Mouse (Mus musculus): ENCODE data around the gene Babam2.

DNA sequence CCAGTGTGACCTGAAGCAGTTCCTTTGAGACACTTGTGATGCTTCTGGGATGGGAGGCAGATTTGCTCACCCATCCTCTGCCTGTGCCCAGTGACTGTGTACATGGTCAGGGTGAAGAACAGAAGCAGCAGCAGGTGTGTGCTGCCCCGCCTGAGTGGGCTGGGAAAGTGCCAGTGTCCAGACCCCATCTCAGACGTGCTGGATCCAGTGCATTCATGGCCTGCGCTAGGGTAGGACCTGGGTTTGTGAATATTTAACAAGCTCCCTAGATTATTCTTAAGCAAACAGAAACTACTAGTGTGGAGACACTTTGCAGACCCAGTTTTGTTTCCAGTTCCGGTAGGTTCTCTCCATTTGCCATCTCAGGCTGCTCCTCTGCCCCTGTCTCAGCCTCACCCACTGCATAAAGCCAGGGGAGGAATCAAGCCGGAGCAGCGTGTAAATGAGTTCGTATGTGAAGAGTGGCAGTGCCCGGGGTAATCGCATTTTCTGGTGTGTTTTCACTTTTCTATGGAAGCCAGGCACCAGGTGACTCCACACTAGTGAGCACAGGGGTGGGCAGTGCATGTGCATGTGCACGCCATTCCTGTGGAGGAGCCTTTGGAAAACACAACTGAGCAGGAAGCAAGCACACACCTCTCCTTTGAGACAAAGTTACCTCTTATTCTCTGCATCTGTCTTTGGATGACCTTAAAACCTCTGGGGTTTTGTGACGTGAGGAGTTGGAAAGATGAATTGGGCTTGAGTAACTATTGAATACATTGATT, 290.2 kb downstream of the Babam2 start:
- TF ChIP-seq CTCF (IDR thresholded peaks at IDR 0.05; ENCODE audit: low read depth) (no peak), EP300 (IDR thresholded peaks at IDR 0.05; ENCODE audit: low read depth) (no peak)

Data from liver, postnatal 0 days (tissue).